Mouse (Mus musculus) forebrain, embryonic 13.5 days (tissue): Measurements from ENCODE around the gene Gm17490. TPM values are rescaled to one million over a fixed set of nuclear protein-coding genes. Genes with fewer than 3 reads are reported as not detected.
"Not testable (repeated sequence)": the region's sequence is repeated elsewhere in the genome, so short reads cannot be mapped to it uniquely, and the experiment has no call there.

Experiments used
- ATAC-seq: fragments of 200-750 bp; cut with Nextera tagmentation; 2 replicates; pipeline ENCODE4 v1.8.0; 2017
- H3K27ac ChIP-seq: fragments of 300-500 bp; sonication (generic); 2 replicates; pipeline ENCODE4 v1.5.1; 2015; ENCODE audit warnings: inconsistent platforms, mild to moderate bottlenecking, moderate library complexity
- H3K27me3 ChIP-seq: fragments of 300-500 bp; sonication (generic); 2 replicates; pipeline ENCODE4 v1.6.1; 2015; ENCODE audit warnings: mild to moderate bottlenecking, inconsistent platforms
- H3K36me3 ChIP-seq: fragments of 300-500 bp; sonication (generic); 2 replicates; pipeline ENCODE4 v1.6.1; 2015; ENCODE audit warnings: mild to moderate bottlenecking, inconsistent platforms; ENCODE audit not compliant: poor library complexity, severe bottlenecking
- H3K4me1 ChIP-seq: fragments of 300-500 bp; sonication (generic); 2 replicates; pipeline ENCODE4 v1.6.1; 2015; ENCODE audit warnings: inconsistent platforms
- H3K4me2 ChIP-seq: fragments of 300-500 bp; sonication (generic); 2 replicates; pipeline ENCODE4 v1.6.1; 2015; ENCODE audit warnings: inconsistent platforms, mild to moderate bottlenecking, moderate library complexity
- H3K4me3 ChIP-seq: fragments of 300-500 bp; sonication (generic); 2 replicates; pipeline ENCODE4 v1.5.1; 2015; ENCODE audit warnings: mild to moderate bottlenecking, inconsistent platforms
- H3K9ac ChIP-seq: fragments of 300-500 bp; sonication (generic); 2 replicates; pipeline ENCODE4 v1.6.1; 2015; ENCODE audit warnings: mild to moderate bottlenecking, inconsistent platforms
- H3K9me3 ChIP-seq: fragments of 300-500 bp; sonication (generic); replicated peaks from 2 replicates; pipeline ENCODE4 v1.6.1; 2016; ENCODE audit warnings: inconsistent platforms
- WGBS: fragments of 180-500 bp; shearing (Covaris S2); methylation state at CpG from one replicate; pipeline ENCODE4 v1.1.7; 2015; 5-methylcytosine and 5-hydroxymethylcytosine counted together
- polyA plus RNA-seq: library from polyadenylated mRNA; unstranded; fragments of >200 nt; fragmentation: Nextera tagmentation; extraction: Ambion mirVana; gene quantifications from 2 replicates; pipeline ENCODE4 v1.2.1, GENCODE M21; 2015

The Gm17490 gene
- polyA plus RNA-seq, 1 experiment from 2014 or later: not detected

DNA sequence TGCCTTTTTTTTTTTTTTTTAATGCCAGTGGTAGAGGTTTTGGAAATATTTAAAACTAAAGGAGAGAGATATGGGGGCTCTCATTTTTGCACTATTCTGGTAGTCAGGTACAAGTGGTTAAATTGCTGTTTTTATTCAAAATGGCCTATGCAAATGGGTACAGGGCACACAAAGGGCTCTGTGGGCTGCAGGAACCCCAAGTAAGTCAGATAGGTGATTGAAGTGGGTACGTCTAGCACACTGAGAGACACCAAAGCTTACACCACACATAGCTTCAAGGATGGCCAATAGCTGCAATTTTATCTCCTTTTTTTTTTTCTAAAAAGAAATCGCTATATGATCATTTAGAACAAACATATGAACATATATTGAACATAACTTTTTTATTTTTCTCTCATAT lies 6.5 kb downstream of the Gm17490 start:
- no peak overlapping the region for H3K4me3 ChIP-seq
- ATAC-seq: no peak
- WGBS: 81% methylated on average over 2 of the region's 2 CpGs

GRCm38 (mm10) chr2:11616846-11617245 lies 9.2 kb downstream of the Gm17490 start:
- no peaks in the 10 kb centered on the region for H3K9me3 ChIP-seq
- no peak overlapping the region for H3K4me3 ChIP-seq
- H3K9ac ChIP-seq: no peak overlapping the region
- no peaks in the 10 kb centered on the region for H3K4me1 ChIP-seq
- no peak for ATAC-seq
- no peaks in the 10 kb centered on the region for H3K36me3 ChIP-seq
- no peak overlapping the region for H3K4me2 ChIP-seq
- no peaks in the 10 kb centered on the region for H3K27me3 ChIP-seq
- H3K27ac ChIP-seq: no peak overlapping the region
- 89% methylated on average over 9 of the region's 9 CpGs for WGBS

More for the DNA sequence above, 6.5 kb downstream of the Gm17490 start:
- no peak overlapping the region for H3K27ac ChIP-seq
- no peaks in the 10 kb centered on the region for H3K4me1 ChIP-seq
- H3K9ac ChIP-seq: no peak overlapping the region
- H3K9me3 ChIP-seq: no peaks in the 10 kb centered on the region
- no peak overlapping the region for H3K4me2 ChIP-seq
- no peaks in the 10 kb centered on the region for H3K27me3 ChIP-seq
- no peaks in the 10 kb centered on the region for H3K36me3 ChIP-seq

- ATAC-seq: not testable (repeated sequence)
Measured at GRCm38 (mm10) chr2:11612939-11613338, 13.1 kb downstream of the Gm17490 start.

GRCm38 (mm10) chr2:11606718-11607117 lies 19.3 kb downstream of the Gm17490 start:
- not testable (repeated sequence) for H3K4me2 ChIP-seq, H3K4me1 ChIP-seq, H3K4me3 ChIP-seq, H3K9ac ChIP-seq, H3K27ac ChIP-seq, H3K27me3 ChIP-seq, ATAC-seq, H3K9me3 ChIP-seq, H3K36me3 ChIP-seq
- 71% methylated on average over 4 of the region's 4 CpGs for WGBS

More at GRCm38 (mm10) chr2:11612939-11613338, 13.1 kb downstream of the Gm17490 start:
- WGBS: 89% methylated on average over 6 of the region's 6 CpGs
- H3K4me2 ChIP-seq, H3K4me3 ChIP-seq, H3K27ac ChIP-seq, H3K9me3 ChIP-seq, H3K36me3 ChIP-seq, H3K9ac ChIP-seq, H3K4me1 ChIP-seq, H3K27me3 ChIP-seq: not testable (repeated sequence)

DNA sequence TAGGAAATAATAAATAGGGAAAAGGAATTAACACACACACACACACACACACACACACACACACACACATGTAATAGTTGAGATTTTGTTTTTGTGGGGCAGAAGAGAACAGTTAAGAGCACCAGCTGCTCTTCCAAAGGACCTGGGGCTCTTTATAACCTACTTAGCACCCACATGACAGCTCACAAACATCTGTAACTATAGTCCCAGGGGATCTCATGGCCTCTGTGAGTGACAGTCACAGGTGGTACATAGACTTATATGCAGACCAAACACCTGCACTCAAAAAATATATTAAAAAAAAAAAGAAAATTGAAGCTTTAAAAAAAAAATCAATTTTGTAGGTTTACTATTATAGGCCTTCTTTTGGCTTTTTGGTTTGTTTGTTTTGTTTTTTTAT lies 21.2 kb downstream of the Gm17490 start:
- Histone ChIP-seq H3K27me3 (no peaks in the 10 kb centered on the region), H3K36me3 (peaks cover 9% of the 10 kb centered on the region), H3K27ac (no peak overlapping the region), H3K9ac (no peak overlapping the region), H3K4me3 (no peak overlapping the region), H3K4me2 (no peak overlapping the region), H3K9me3 (no peaks in the 10 kb centered on the region), H3K4me1 (peaks cover 13% of the 10 kb centered on the region)
- no peak for ATAC-seq

- Histone ChIP-seq H3K27me3 (no peaks in the 10 kb centered on the region), H3K36me3 (peaks cover 15% of the 10 kb centered on the region), H3K27ac (peak within 1 kb of the TSS; percentile 59), H3K9ac (peak within 1 kb of the TSS; percentile 98), H3K4me3 (peak within 1 kb of the TSS; percentile 94), H3K4me1 (peaks cover 13% of the 10 kb centered on the region), H3K9me3 (no peaks in the 10 kb centered on the region), H3K4me2 (peak within 1 kb of the TSS; percentile 87)
- ATAC-seq: no peak
- WGBS: 90% methylated on average over 5 of the region's 5 CpGs
Measured at GRCm38 (mm10) chr2:11604053-11604452, 22.0 kb downstream of the Gm17490 start, which contains the start of gene Rbm17. Gene Rbm17 (minus strand): TSS chr2:11604153.

- peak; percentile 100 for ATAC-seq
- Histone ChIP-seq H3K9ac (peak overlapping the region; percentile 98), H3K4me2 (peak overlapping the region; percentile 87), H3K27me3 (no peaks in the 10 kb centered on the region), H3K27ac (peak overlapping the region; percentile 59), H3K36me3 (peaks cover 27% of the 10 kb centered on the region), H3K4me3 (peak overlapping the region; percentile 94), H3K9me3 (no peaks in the 10 kb centered on the region), H3K4me1 (peaks cover 13% of the 10 kb centered on the region)
- 1% methylated on average over 54 of the region's 78 CpGs for WGBS
Measured at GRCm38 (mm10) chr2:11602506-11603489, 23.3 kb downstream of the Gm17490 start.

DNA sequence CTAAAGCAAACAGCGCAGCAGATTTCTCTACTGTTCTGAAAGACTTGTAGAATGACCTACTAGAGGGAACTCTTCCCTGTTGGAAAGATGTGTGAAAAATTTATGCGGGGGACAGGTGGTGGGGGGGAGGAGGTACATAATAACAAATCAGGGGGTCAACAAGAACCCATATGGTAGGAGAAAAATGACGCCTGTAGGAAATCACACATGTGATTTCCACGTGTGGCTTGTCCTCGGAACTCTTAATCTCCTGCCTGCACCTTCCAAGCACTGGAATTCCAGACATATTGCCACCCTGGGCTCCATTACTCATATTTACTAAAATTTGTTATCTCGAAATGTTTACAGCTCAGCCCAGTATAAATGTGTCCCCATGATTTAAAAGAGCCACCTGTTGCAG lies 24.3 kb downstream of the Gm17490 start:
- Histone ChIP-seq H3K9ac (peak overlapping the region; percentile 98), H3K4me1 (peaks cover 13% of the 10 kb centered on the region), H3K36me3 (peaks cover 37% of the 10 kb centered on the region), H3K4me2 (peak overlapping the region; percentile 87), H3K27ac (no peak overlapping the region), H3K27me3 (no peaks in the 10 kb centered on the region), H3K9me3 (no peaks in the 10 kb centered on the region), H3K4me3 (peak overlapping the region; percentile 94)
- no peak for ATAC-seq
- 86% methylated on average over 6 of the region's 6 CpGs for WGBS

DNA sequence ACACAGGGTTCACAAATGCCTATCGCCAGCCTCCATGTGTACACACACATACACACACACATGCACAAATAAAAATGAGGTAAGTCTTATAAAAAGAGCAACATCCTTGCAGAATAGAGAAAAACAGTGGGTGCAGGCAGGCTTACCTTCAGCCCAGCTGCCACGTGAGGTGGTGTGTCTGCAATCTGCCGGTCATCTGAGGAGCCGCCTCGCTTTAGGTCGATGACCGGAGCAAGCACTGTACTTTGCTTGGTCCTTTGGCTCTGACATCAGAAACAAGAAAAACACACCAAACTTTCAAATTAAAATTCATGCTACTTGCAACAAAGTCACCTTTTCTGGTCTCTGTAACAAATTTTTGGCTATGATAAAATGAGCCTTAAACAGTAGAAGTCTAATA lies 28.2 kb downstream of the Gm17490 start:
- no peak overlapping the region for H3K4me3 ChIP-seq
- H3K36me3 ChIP-seq: peaks cover 69% of the 10 kb centered on the region
- H3K9me3 ChIP-seq: no peaks in the 10 kb centered on the region
- ATAC-seq: no peak
- no peak overlapping the region for H3K4me2 ChIP-seq
- WGBS: 97% methylated on average over 7 of the region's 7 CpGs
- no peaks in the 10 kb centered on the region for H3K27me3 ChIP-seq
- H3K9ac ChIP-seq: no peak overlapping the region
- no peak overlapping the region for H3K27ac ChIP-seq
- H3K4me1 ChIP-seq: peaks cover 13% of the 10 kb centered on the region

GRCm38 (mm10) chr2:11596690-11597089 lies 29.4 kb downstream of the Gm17490 start:
- H3K9me3 ChIP-seq: no peaks in the 10 kb centered on the region
- peaks cover 81% of the 10 kb centered on the region for H3K36me3 ChIP-seq
- H3K9ac ChIP-seq: no peak overlapping the region
- H3K27me3 ChIP-seq: no peaks in the 10 kb centered on the region
- H3K4me1 ChIP-seq: peaks cover 5% of the 10 kb centered on the region
- H3K4me2 ChIP-seq: no peak overlapping the region
- WGBS: 96% methylated on average over 2 of the region's 2 CpGs
- no peak overlapping the region for H3K4me3 ChIP-seq
- ATAC-seq: no peak
- no peak overlapping the region for H3K27ac ChIP-seq

- Histone ChIP-seq H3K9me3 (no peaks in the 10 kb centered on the region), H3K36me3 (peaks cover 96% of the 10 kb centered on the region), H3K27me3 (no peaks in the 10 kb centered on the region), H3K9ac (no peak overlapping the region), H3K4me2 (no peak overlapping the region), H3K4me3 (no peak overlapping the region), H3K27ac (no peak overlapping the region), H3K4me1 (no peaks in the 10 kb centered on the region)
- ATAC-seq: no peak
- WGBS: 94% methylated on average over 4 of the region's 4 CpGs
Measured at GRCm38 (mm10) chr2:11587996-11588395, 38.1 kb downstream of the Gm17490 start.

DNA sequence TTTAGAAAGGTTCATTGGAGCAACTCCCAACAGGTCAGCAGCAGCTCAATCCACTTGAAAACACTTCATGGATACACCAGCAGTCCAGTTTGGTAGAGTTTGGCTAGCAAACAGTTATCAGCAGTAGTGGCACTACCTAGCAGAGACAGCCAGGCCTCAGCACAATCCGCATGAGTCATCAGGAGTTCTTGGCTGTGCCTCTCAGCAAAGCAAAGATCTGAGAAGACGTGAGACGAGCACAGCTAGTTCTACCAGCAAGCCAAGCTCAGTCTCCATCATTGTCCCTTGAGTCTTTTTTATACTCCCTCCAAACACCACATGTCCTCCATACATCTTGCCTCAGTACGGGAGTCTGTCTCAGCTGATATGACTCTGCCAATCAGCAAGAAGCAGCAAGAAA lies 46.7 kb downstream of the Gm17490 start:
- no peak for ATAC-seq

More for the DNA sequence above, 46.7 kb downstream of the Gm17490 start:
- no peak overlapping the region for H3K4me3 ChIP-seq
- H3K9me3 ChIP-seq: no peaks in the 10 kb centered on the region
- WGBS: 98% methylated on average over 4 of the region's 4 CpGs
- no peaks in the 10 kb centered on the region for H3K27me3 ChIP-seq
- H3K27ac ChIP-seq: no peak overlapping the region
- no peaks in the 10 kb centered on the region for H3K4me1 ChIP-seq
- H3K9ac ChIP-seq: no peak overlapping the region
- H3K4me2 ChIP-seq: no peak overlapping the region
- peaks cover 27% of the 10 kb centered on the region for H3K36me3 ChIP-seq
